Mouse (Mus musculus) forebrain, embryonic 13.5 days (tissue): ENCODE measurements around the gene Zfp112. TPM values are rescaled to one million over a fixed set of nuclear protein-coding genes. Genes with fewer than 3 reads are reported as not detected.

Source experiments
- ATAC-seq: fragments of 200-750 bp; cut with Nextera tagmentation; 2 replicates; pipeline ENCODE4 v1.8.0; 2017
- H3K27ac ChIP-seq: fragments of 300-500 bp; sonication (generic); 2 replicates; pipeline ENCODE4 v1.5.1; 2015; ENCODE audit warnings: inconsistent platforms, mild to moderate bottlenecking, moderate library complexity
- H3K27me3 ChIP-seq: fragments of 300-500 bp; sonication (generic); 2 replicates; pipeline ENCODE4 v1.6.1; 2015; ENCODE audit warnings: mild to moderate bottlenecking, inconsistent platforms
- H3K36me3 ChIP-seq: fragments of 300-500 bp; sonication (generic); 2 replicates; pipeline ENCODE4 v1.6.1; 2015; ENCODE audit warnings: mild to moderate bottlenecking, inconsistent platforms; ENCODE audit not compliant: poor library complexity, severe bottlenecking
- H3K4me1 ChIP-seq: fragments of 300-500 bp; sonication (generic); 2 replicates; pipeline ENCODE4 v1.6.1; 2015; ENCODE audit warnings: inconsistent platforms
- H3K4me2 ChIP-seq: fragments of 300-500 bp; sonication (generic); 2 replicates; pipeline ENCODE4 v1.6.1; 2015; ENCODE audit warnings: inconsistent platforms, mild to moderate bottlenecking, moderate library complexity
- H3K4me3 ChIP-seq: fragments of 300-500 bp; sonication (generic); 2 replicates; pipeline ENCODE4 v1.5.1; 2015; ENCODE audit warnings: mild to moderate bottlenecking, inconsistent platforms
- H3K9ac ChIP-seq: fragments of 300-500 bp; sonication (generic); 2 replicates; pipeline ENCODE4 v1.6.1; 2015; ENCODE audit warnings: mild to moderate bottlenecking, inconsistent platforms
- H3K9me3 ChIP-seq: fragments of 300-500 bp; sonication (generic); replicated peaks from 2 replicates; pipeline ENCODE4 v1.6.1; 2016; ENCODE audit warnings: inconsistent platforms
- WGBS: fragments of 180-500 bp; shearing (Covaris S2); methylation state at CpG from one replicate; pipeline ENCODE4 v1.1.7; 2015; 5-methylcytosine and 5-hydroxymethylcytosine counted together
- polyA plus RNA-seq: library from polyadenylated mRNA; unstranded; fragments of >200 nt; fragmentation: Nextera tagmentation; extraction: Ambion mirVana; gene quantifications from 2 replicates; pipeline ENCODE4 v1.2.1, GENCODE M21; 2015

The Zfp112 gene
- polyA plus RNA-seq, 1 experiment from 2014 or later: 7.7 TPM

DNA sequence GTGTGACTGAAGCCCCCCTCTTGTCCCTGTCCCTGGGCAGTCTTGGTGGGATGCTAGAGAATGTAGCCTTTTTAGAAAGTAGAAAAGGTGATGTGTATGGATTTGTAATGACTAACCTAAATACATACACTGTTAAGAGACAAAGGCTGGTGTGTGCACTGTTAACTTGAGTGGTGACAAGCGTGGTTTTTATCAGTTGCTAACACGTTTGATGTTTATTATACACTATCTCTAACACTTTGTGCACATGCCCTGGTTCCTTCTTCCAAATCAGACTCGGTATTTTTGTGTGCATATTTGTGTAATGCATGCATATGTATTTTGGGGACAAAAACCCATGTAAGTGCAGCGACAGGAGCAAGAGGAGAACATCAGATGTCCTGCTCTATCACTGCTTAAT, 4.5 kb downstream of the Zfp112 start:
- Histone ChIP-seq H3K36me3 (no peaks in the 10 kb centered on the region), H3K9ac (no peak overlapping the region), H3K4me1 (peaks cover 9% of the 10 kb centered on the region), H3K9me3 (no peaks in the 10 kb centered on the region), H3K4me3 (no peak overlapping the region), H3K27ac (no peak overlapping the region), H3K4me2 (no peak overlapping the region), H3K27me3 (no peaks in the 10 kb centered on the region)
- 80% methylated on average over 4 of the region's 4 CpGs for WGBS
- no peak for ATAC-seq

GRCm38 (mm10) chr7:24133425-24133995, 21.4 kb downstream of the Zfp112 start:
- 20% methylated on average over 6 of the region's 6 CpGs for WGBS
- Histone ChIP-seq H3K9me3 (no peaks in the 10 kb centered on the region), H3K27ac (peak overlapping the region; percentile 40; the same call in 1 of the 2 replicates), H3K4me1 (peaks cover 21% of the 10 kb centered on the region), H3K9ac (peak overlapping the region; percentile 81), H3K36me3 (peaks cover 29% of the 10 kb centered on the region), H3K27me3 (no peaks in the 10 kb centered on the region), H3K4me3 (peak overlapping the region; percentile 74), H3K4me2 (peak overlapping the region; percentile 79)
- peak; percentile 66 for ATAC-seq

DNA sequence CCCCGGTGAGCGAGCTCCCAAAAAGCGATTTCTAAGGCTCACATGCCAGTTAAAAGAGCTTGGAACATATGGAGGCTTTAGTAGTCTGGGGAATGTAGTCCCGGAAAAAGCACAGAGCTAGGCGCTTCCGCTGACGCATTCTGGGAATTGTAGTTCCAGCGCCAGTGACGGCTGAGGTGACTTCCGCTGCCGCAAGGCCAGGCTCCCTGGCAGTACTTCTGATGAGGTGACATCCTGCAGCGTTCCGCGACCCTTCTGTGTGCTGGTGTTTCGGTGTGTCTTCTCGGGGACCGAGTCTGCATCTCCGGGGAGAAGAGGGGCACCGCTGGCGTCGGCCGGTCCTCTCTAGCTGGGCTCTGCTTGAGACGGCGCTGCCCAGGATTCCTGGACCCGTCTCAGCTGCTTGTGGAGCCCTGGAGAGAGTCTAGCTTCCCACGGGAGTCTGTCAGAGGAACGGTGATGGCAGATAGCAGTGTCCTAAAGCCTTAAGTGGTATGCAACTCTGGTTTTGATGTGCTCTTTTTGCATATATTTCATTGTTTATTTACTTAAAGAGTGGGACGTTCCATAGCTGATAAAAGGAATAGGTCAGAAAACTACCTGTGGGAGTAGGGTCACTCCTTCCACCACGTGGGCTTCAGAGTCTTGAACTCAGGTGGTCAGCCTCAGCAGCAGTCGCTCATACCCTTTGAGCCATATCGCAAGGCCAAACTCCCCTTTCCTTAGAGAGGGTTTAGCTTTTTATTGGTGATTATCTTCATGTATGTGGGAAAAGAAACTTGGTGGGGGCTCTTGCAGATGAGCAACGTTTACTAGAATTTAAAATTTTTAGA, 22.1 kb downstream of the Zfp112 start, which contains the start of gene Zfp235:
Gene Zfp235 (plus strand): TSS at position 174 of the 833 bp plus-strand sequence.
- Histone ChIP-seq H3K36me3 (peaks cover 36% of the 10 kb centered on the region), H3K9me3 (no peaks in the 10 kb centered on the region), H3K4me1 (peaks cover 21% of the 10 kb centered on the region), H3K27ac (peak within 1 kb of the TSS; percentile 40; the same call in 1 of the 2 replicates), H3K4me2 (peak within 1 kb of the TSS; percentile 79), H3K4me3 (peak within 1 kb of the TSS; percentile 74), H3K9ac (peak within 1 kb of the TSS; percentile 81), H3K27me3 (no peaks in the 10 kb centered on the region)
- ATAC-seq: peak; percentile 97
- WGBS: 3% methylated on average over 32 of the region's 32 CpGs

DNA sequence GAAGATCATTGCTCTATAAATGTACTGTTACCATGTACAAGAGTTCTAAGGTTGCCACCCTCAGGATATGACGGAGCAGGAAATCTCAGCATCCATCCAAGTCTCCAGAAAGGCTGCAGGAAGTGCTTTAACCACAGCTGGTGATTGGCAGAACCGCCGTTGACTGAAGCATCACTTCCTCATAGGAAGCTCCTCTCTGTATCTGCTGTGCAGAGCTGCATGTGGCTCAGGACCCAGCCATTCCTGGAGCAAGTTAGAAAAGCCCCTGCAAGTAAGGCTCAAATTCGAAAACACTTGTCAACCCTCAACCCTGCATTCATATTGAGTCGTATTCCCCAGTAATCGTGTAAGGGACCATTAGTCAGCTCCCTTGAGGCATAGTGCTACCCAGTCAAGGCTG, 30.5 kb downstream of the Zfp112 start:
- no peaks in the 10 kb centered on the region for H3K27me3 ChIP-seq
- H3K36me3 ChIP-seq: peaks cover 53% of the 10 kb centered on the region
- H3K4me1 ChIP-seq: no peaks in the 10 kb centered on the region
- no peak for ATAC-seq
- WGBS: 91% methylated on average over 6 of the region's 6 CpGs
- H3K9ac ChIP-seq: no peak overlapping the region
- H3K27ac ChIP-seq: no peak overlapping the region
- no peak overlapping the region for H3K4me2 ChIP-seq
- H3K9me3 ChIP-seq: no peaks in the 10 kb centered on the region
- H3K4me3 ChIP-seq: no peak overlapping the region

- Histone ChIP-seq H3K9ac (no peak overlapping the region), H3K4me3 (no peak overlapping the region), H3K4me2 (no peak overlapping the region), H3K27ac (no peak overlapping the region), H3K9me3 (0 out of 2 replicates have a peak, but pooled peaks cover under 1% of the 10 kb centered on the region), H3K27me3 (no peaks in the 10 kb centered on the region), H3K36me3 (no peaks in the 10 kb centered on the region), H3K4me1 (no peaks in the 10 kb centered on the region)
- 27% methylated on average over 1 of the region's 1 CpGs for WGBS
- no peak for ATAC-seq
Measured at GRCm38 (mm10) chr7:24153272-24153671, 41.2 kb downstream of the Zfp112 start.

- Histone ChIP-seq H3K4me1 (no peaks in the 10 kb centered on the region; the same call in 1 of the 2 replicates), H3K36me3 (no peaks in the 10 kb centered on the region), H3K9me3 (no peaks in the 10 kb centered on the region), H3K27ac (no peak overlapping the region), H3K9ac (no peak overlapping the region), H3K4me2 (no peak overlapping the region), H3K27me3 (no peaks in the 10 kb centered on the region), H3K4me3 (no peak overlapping the region)
- 64% methylated on average over 4 of the region's 4 CpGs for WGBS
- no peak for ATAC-seq
Measured at GRCm38 (mm10) chr7:24172191-24172590, 60.1 kb downstream of the Zfp112 start.

- Histone ChIP-seq H3K9me3 (no peaks in the 10 kb centered on the region), H3K4me2 (peak within 1 kb of the TSS; percentile 61), H3K27ac (no peak within 1 kb of the TSS), H3K4me3 (peak within 1 kb of the TSS; percentile 59), H3K4me1 (no peaks in the 10 kb centered on the region; the same call in 1 of the 2 replicates), H3K9ac (peak within 1 kb of the TSS; percentile 63), H3K27me3 (no peaks in the 10 kb centered on the region), H3K36me3 (no peaks in the 10 kb centered on the region)
- 13% methylated on average over 23 of the region's 23 CpGs for WGBS
- ATAC-seq: peak; percentile 96
Measured at GRCm38 (mm10) chr7:24174618-24175336, 62.7 kb downstream of the Zfp112 start, which contains the start of gene Zfp114. Zfp114 (plus strand) TSS chr7:24175060.

DNA sequence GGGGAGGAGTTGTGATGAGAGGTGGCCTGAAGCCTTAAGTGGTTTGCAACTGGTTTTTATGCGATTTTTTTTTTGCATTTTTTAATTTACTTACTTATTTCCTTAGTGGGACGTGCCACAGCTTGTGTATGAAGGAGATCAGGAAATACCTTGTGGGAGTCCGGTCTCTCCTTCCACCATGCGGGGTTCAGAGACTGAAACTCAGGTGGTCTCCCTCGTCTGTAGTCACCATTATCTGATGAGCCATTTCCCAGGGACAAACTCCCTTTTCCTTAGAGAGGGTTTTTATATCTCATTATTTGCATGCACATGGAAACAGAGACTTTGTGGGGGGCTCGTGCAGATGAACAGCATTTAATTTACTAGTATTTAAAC, 63.2 kb downstream of the Zfp112 start:
- ATAC-seq: peak; percentile 31; the same call in 1 of the 2 replicates
- H3K27ac ChIP-seq: no peak overlapping the region

More for the DNA sequence above, 63.2 kb downstream of the Zfp112 start:
- Histone ChIP-seq H3K4me3 (peak overlapping the region; percentile 59), H3K27me3 (no peaks in the 10 kb centered on the region), H3K9ac (peak overlapping the region; percentile 63), H3K36me3 (no peaks in the 10 kb centered on the region), H3K4me1 (no peaks in the 10 kb centered on the region; the same call in 1 of the 2 replicates), H3K9me3 (no peaks in the 10 kb centered on the region), H3K4me2 (peak overlapping the region; percentile 61)
- WGBS: 57% methylated on average over 6 of the region's 6 CpGs

Other genes with a start within 250 kb of the Zfp112 start
- not detected in 2 replicates for gene Vmn1r177, start 245.9 kb upstream of the Zfp112 start, polyA plus RNA-seq
- not detected in 2 replicates for gene Vmn1r178, start 220.3 kb upstream of the Zfp112 start, polyA plus RNA-seq
- not detected in 2 replicates for gene Vmn1r179, start 185.3 kb upstream of the Zfp112 start, polyA plus RNA-seq
- not detected in 2 replicates for gene Vmn1r180, start 161.7 kb upstream of the Zfp112 start, polyA plus RNA-seq
- gene Vmn1r181, start 137.7 kb upstream of the Zfp112 start, polyA plus RNA-seq: not detected in 2 replicates
- gene V1rd19, start 110.6 kb upstream of the Zfp112 start, polyA plus RNA-seq: not detected in 2 replicates
- not detected in 2 replicates for gene Vmn1r183, start 59.1 kb upstream of the Zfp112 start, polyA plus RNA-seq
- 30.9 and 32.8 TPM in 2 replicates for gene Zfp180, start 30.4 kb upstream of the Zfp112 start, polyA plus RNA-seq
- gene Zfp235, start 21.9 kb downstream of the Zfp112 start, polyA plus RNA-seq: 18.7 and 18.8 TPM in 2 replicates
- 8.4 and 8.8 TPM in 2 replicates for gene Zfp114, start 62.7 kb downstream of the Zfp112 start, polyA plus RNA-seq
- 8.1 and 8.4 TPM in 2 replicates for gene Zfp111, start 99.1 kb downstream of the Zfp112 start, polyA plus RNA-seq
- gene Zfp109, start 125.2 kb downstream of the Zfp112 start, polyA plus RNA-seq: 4.5 and 4.6 TPM in 2 replicates
- gene Zfp108, start 142.5 kb downstream of the Zfp112 start, polyA plus RNA-seq: 2.5 and 3.4 TPM in 2 replicates
- gene Zfp93, start 158.1 kb downstream of the Zfp112 start, polyA plus RNA-seq: 9.3 and 9.4 TPM in 2 replicates
- 44.0 and 46.2 TPM in 2 replicates for gene Zfp61, start 188.9 kb downstream of the Zfp112 start, polyA plus RNA-seq
- gene Zfp94, start 204.4 kb downstream of the Zfp112 start, polyA plus RNA-seq: 20.1 and 20.9 TPM in 2 replicates
- gene Tescl, start 221.6 kb downstream of the Zfp112 start, polyA plus RNA-seq: not detected in 2 replicates
- not detected in 2 replicates for gene Lypd5, start 236.9 kb downstream of the Zfp112 start, polyA plus RNA-seq